Mouse (Mus musculus) liver, adult 2 months (tissue): ENCODE measurements at regions not wholly inside any gene's neighbourhood (a gene's known extent, or its start where the extent isn't known, plus 50 kb on each side); places are given as distances from the start of the nearest gene placed in this dataset.

ENCODE experiments used
- DNase-seq: peaks from one replicate; pipeline ENCODE4 v3.0.0-alpha.2; 2011; ENCODE audit warnings: low read depth, low spot score; ENCODE audit errors: extremely low read depth
- H3K27ac ChIP-seq: fragments of 200-500 bp; replicated peaks from 2 replicates; pipeline ENCODE4 v1.5.1; 2012; ENCODE audit warnings: low read depth, mild to moderate bottlenecking, control low read depth, inconsistent platforms, low read length; ENCODE audit not compliant: insufficient read depth
- H3K27me3 ChIP-seq: fragments of 200-500 bp; 2 replicates; pipeline ENCODE4 v1.6.1; 2012; ENCODE audit warnings: mild to moderate bottlenecking, moderate library complexity, low read length, inconsistent platforms; ENCODE audit not compliant: control insufficient read depth, insufficient read depth
- H3K36me3 ChIP-seq: fragments of 200-500 bp; 2 replicates; pipeline ENCODE4 v1.6.1; 2012; ENCODE audit warnings: low read length, inconsistent platforms; ENCODE audit not compliant: control insufficient read depth, insufficient read depth
- H3K4me1 ChIP-seq: fragments of 200-500 bp; 2 replicates; pipeline ENCODE4 v1.6.1; 2011; ENCODE audit warnings: low read length; ENCODE audit not compliant: control insufficient read depth, insufficient read depth
- H3K4me3 ChIP-seq: fragments of 200-500 bp; 2 replicates; pipeline ENCODE4 v1.5.1; 2011; ENCODE audit warnings: low read depth, mild to moderate bottlenecking, control low read depth, low read length, moderate library complexity; ENCODE audit not compliant: insufficient read depth
- H3K79me2 ChIP-seq: fragments of 200-500 bp; 2 replicates; pipeline ENCODE4 v1.6.1; 2012; ENCODE audit warnings: inconsistent platforms, mild to moderate bottlenecking, low read length, moderate library complexity; ENCODE audit not compliant: control insufficient read depth, insufficient read depth
- H3K9ac ChIP-seq: fragments of 200-500 bp; 2 replicates; pipeline ENCODE4 v1.6.1; 2012; ENCODE audit warnings: low read depth, mild to moderate bottlenecking, control low read depth, inconsistent platforms, low read length
- CTCF ChIP-seq: fragments of 200-500 bp; IDR thresholded peaks from 2 replicates; pipeline ENCODE4 v1.5.1; 2011; ENCODE audit warnings: low read depth, low read length, control low read depth
- POLR2A ChIP-seq: fragments of 200-500 bp; IDR thresholded peaks from 2 replicates; pipeline ENCODE4 v1.6.1; 2011; ENCODE audit warnings: low read length, control low read depth; ENCODE audit not compliant: insufficient read depth; ENCODE audit errors: extremely low read depth
- WGBS: fragments of 180-500 bp; shearing (Covaris S2); methylation state at CpG from one replicate; pipeline ENCODE4 v1.1.7; 2018; 5-methylcytosine and 5-hydroxymethylcytosine counted together

- Histone ChIP-seq H3K27me3 (no peaks in the 10 kb centered on the region), H3K27ac (no peak overlapping the region), H3K4me1 (peaks cover 21% of the 10 kb centered on the region), H3K36me3 (no peaks in the 10 kb centered on the region), H3K9ac (no peak overlapping the region), H3K4me3 (no peak overlapping the region), H3K79me2 (no peaks in the 10 kb centered on the region)
- 20% methylated on average over 3 of the region's 3 CpGs for WGBS
- no peak for TF ChIP-seq CTCF
- no peak for TF ChIP-seq POLR2A
- peak; percentile 99 for DNase-seq
Observed at GRCm38 (mm10) chr9:61829301-61829700, 85.0 kb downstream of the Rplp1 start.

DNA sequence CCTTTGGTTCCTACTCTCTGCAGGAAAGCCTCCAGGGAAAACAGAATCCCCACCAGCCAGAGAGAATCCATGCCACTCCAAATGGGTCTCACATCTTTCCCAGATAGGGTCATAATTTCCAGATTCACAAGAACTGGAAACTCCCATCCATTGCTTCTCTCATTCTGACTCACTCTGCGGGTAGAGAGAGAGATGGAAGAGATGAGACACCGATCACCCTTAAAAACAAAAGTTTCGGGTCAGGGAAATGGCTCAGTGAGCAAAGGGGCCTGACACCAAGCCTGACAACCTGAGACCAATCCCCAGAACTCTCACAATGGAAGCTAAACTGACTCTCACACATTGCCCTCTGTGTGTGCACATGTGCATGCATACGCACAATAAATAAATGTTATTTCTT lies 86.6 kb downstream of the Rplp1 start:
- no peak overlapping the region for H3K9ac ChIP-seq
- 95% methylated on average over 4 of the region's 4 CpGs for WGBS
- no peak for DNase-seq
- peaks cover 21% of the 10 kb centered on the region for H3K4me1 ChIP-seq
- H3K27ac ChIP-seq = no peak overlapping the region
- TF ChIP-seq CTCF (no peak), POLR2A (no peak)
- no peaks in the 10 kb centered on the region for H3K79me2 ChIP-seq
- no peaks in the 10 kb centered on the region for H3K36me3 ChIP-seq
- no peak overlapping the region for H3K4me3 ChIP-seq
- no peaks in the 10 kb centered on the region for H3K27me3 ChIP-seq

- Histone ChIP-seq H3K4me3 (no peak overlapping the region), H3K27ac (no peak overlapping the region), H3K36me3 (no peaks in the 10 kb centered on the region), H3K9ac (no peak overlapping the region), H3K27me3 (no peaks in the 10 kb centered on the region), H3K4me1 (peaks cover 21% of the 10 kb centered on the region), H3K79me2 (no peaks in the 10 kb centered on the region)
- TF ChIP-seq CTCF (no peak), POLR2A (no peak)
- DNase-seq = no peak
- 82% methylated on average over 2 of the region's 2 CpGs for WGBS
Observed at GRCm38 (mm10) chr9:61827014-61827413, 87.3 kb downstream of the Rplp1 start.

- Histone ChIP-seq H3K4me3 (no peak overlapping the region), H3K9ac (no peak overlapping the region), H3K4me1 (peaks cover 21% of the 10 kb centered on the region), H3K27me3 (no peaks in the 10 kb centered on the region), H3K27ac (peak overlapping the region; percentile 36; the same call in 1 of the 2 replicates), H3K36me3 (no peaks in the 10 kb centered on the region), H3K79me2 (no peaks in the 10 kb centered on the region)
- no peak for DNase-seq
- TF ChIP-seq POLR2A = no peak
- no peak for TF ChIP-seq CTCF
- 44% methylated on average over 3 of the region's 3 CpGs for WGBS
Observed at GRCm38 (mm10) chr9:61826415-61826814, 87.9 kb downstream of the Rplp1 start.

DNA sequence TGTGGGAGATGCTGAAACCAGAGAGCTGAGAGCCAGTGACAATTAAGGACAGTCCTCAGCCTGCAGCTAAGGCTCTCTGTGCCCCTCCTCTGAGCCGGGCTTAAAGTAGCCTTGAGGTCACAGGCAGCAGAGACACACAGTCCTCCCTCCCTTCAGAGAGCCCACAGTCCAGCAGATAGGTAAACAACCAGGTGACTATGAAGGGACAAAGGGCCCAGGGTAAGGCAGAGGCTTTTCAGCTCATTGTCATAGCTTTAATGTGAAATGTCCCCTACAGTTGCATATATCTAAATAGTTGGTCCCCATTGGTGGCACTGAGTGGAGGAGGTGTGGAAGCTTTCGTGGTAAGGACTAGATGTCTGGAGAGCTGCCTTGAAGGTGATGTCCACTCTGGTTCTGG lies 88.5 kb downstream of the Rplp1 start:
- WGBS = 28% methylated on average over 2 of the region's 2 CpGs
- Histone ChIP-seq H3K4me1 (peaks cover 21% of the 10 kb centered on the region), H3K27ac (peak overlapping the region; percentile 45), H3K4me3 (no peak overlapping the region), H3K79me2 (no peaks in the 10 kb centered on the region), H3K9ac (no peak overlapping the region), H3K36me3 (no peaks in the 10 kb centered on the region), H3K27me3 (no peaks in the 10 kb centered on the region)
- no peak for TF ChIP-seq CTCF
- peak; percentile 80 for DNase-seq

GRCm38 (mm10) chr9:61819836-61820235 lies 94.5 kb downstream of the Rplp1 start:
- TF ChIP-seq POLR2A (no peak), CTCF (no peak)
- Histone ChIP-seq H3K27me3 (no peaks in the 10 kb centered on the region), H3K9ac (no peak overlapping the region), H3K4me3 (no peak overlapping the region), H3K36me3 (no peaks in the 10 kb centered on the region), H3K79me2 (no peaks in the 10 kb centered on the region), H3K27ac (no peak overlapping the region), H3K4me1 (peaks cover 20% of the 10 kb centered on the region)
- DNase-seq = no peak
- 83% methylated on average over 1 of the region's 1 CpGs for WGBS
